Mouse (Mus musculus) intestine, postnatal 0 days (tissue): Measurements from ENCODE around the gene Syngr1. TPM values are rescaled to one million over a fixed set of nuclear protein-coding genes. Genes with fewer than 3 reads are reported as not detected.

Source experiments
- ATAC-seq: fragments of 200-750 bp; cut with Nextera tagmentation; 2 replicates; pipeline ENCODE4 v1.8.0; 2017; ENCODE audit warnings: mild to moderate bottlenecking, moderate TSS enrichment, moderate library complexity
- H3K27ac ChIP-seq: fragments of 300-500 bp; sonication (generic); 2 replicates; pipeline ENCODE4 v1.5.1; 2014; ENCODE audit warnings: mild to moderate bottlenecking, low read depth, low read length, moderate library complexity
- H3K27me3 ChIP-seq: fragments of 300-500 bp; sonication (generic); replicated peaks from 2 replicates; pipeline ENCODE4 v1.6.1; 2014; ENCODE audit warnings: low read length, mixed read lengths; ENCODE audit not compliant: control insufficient read depth, insufficient read depth
- H3K36me3 ChIP-seq: fragments of 300-500 bp; sonication (generic); 2 replicates; pipeline ENCODE4 v1.6.1; 2014; ENCODE audit warnings: mild to moderate bottlenecking, moderate library complexity; ENCODE audit not compliant: control insufficient read depth, insufficient read depth
- H3K4me1 ChIP-seq: fragments of 300-500 bp; sonication (generic); replicated peaks from 2 replicates; pipeline ENCODE4 v1.6.1; 2014; ENCODE audit warnings: antibody characterized with exemption, low read length, mixed read lengths; ENCODE audit not compliant: control insufficient read depth, insufficient read depth
- H3K4me2 ChIP-seq: fragments of 300-500 bp; sonication (generic); replicated peaks from 2 replicates; pipeline ENCODE4 v1.6.1; 2014; ENCODE audit warnings: low read depth, mild to moderate bottlenecking, moderate library complexity
- H3K4me3 ChIP-seq: fragments of 300-500 bp; sonication (generic); 2 replicates; pipeline ENCODE4 v1.5.1; 2014; ENCODE audit warnings: low read depth, low read length
- H3K9ac ChIP-seq: fragments of 300-500 bp; sonication (generic); 2 replicates; pipeline ENCODE4 v1.6.1; 2014; ENCODE audit warnings: mild to moderate bottlenecking, low read depth, low read length
- H3K9me3 ChIP-seq: fragments of 300-500 bp; sonication (generic); 2 replicates; pipeline ENCODE4 v1.6.1; 2016; ENCODE audit warnings: mixed run types; ENCODE audit not compliant: control insufficient read depth
- CTCF ChIP-seq: sonication (generic); IDR thresholded peaks from 2 replicates; pipeline ENCODE4 v1.5.1; 2016; ENCODE audit warnings: low read depth, mild to moderate bottlenecking, control low read depth, antibody characterized with exemption, moderate library complexity
- WGBS: fragments of 180-500 bp; shearing (Covaris S2); extraction: QIAGEN DNeasy Blood & Tissue Kit; methylation state at CpG from one replicate; pipeline ENCODE4 v1.1.7; 2014; 5-methylcytosine and 5-hydroxymethylcytosine counted together
- polyA plus RNA-seq: library from polyadenylated mRNA; unstranded; fragments of >200 nt; fragmentation: Nextera tagmentation; extraction: Ambion mirVana; gene quantifications from 2 replicates; pipeline ENCODE4 v1.2.1, GENCODE M21; 2015

The Syngr1 gene
- polyA plus RNA-seq, 1 experiment from 2014 or later = 6.8 TPM

DNA sequence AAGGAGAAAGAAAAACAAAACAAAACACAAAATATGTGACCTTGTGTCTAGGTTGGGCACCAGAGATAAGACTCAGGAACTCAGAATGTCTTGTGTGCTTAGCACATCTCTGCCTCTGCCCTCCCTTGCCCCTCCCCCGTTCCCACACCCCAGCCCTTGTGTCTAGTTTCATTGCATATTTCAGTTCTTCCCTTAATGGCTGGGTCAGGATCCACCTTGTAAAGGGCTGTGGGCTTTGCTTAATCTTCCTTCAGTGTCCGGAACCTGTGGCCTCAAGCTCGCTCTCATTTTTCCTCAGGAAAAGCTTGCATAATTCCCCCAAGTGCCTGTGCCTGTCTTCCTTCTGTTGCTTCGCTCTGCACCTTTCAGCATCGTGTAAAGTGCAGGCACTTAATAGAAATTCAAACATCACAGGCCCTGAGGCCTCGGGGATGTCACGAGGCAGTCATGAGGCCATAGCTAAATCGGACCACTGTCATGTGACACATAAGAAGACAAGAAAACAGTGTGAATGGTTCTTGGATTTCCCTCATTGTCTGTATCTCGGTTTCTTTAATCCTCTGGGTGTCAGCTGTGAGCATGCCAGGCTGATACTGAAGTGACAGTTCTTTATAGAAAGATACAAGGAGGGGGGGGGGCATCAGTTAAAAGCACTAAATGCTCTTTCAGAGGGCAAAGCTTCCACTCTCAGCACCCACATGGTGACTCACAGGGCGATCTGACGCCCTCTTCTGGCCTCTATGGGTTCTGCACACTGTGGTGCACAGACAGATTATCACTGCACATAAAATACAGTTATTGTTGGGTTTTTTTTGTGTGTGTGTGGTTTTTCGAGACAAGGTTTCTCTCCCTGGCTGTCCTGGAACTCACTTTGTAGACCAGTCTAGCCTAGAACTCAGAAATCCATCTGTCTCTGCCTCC, 14.6 kb downstream of the Syngr1 start:
- Histone ChIP-seq H3K4me2 (no peak overlapping the region), H3K9ac (no peak overlapping the region), H3K36me3 (no peaks in the 10 kb centered on the region), H3K9me3 (no peaks in the 10 kb centered on the region), H3K27ac (no peak overlapping the region), H3K4me3 (no peak overlapping the region), H3K4me1 (no peaks in the 10 kb centered on the region), H3K27me3 (no peaks in the 10 kb centered on the region)
- peak; percentile 49 for TF ChIP-seq CTCF
- ATAC-seq = 0 out of 2 replicates have a peak, but pooled peaks have one; percentile 25
- 54% methylated on average over 12 of the region's 12 CpGs for WGBS

DNA sequence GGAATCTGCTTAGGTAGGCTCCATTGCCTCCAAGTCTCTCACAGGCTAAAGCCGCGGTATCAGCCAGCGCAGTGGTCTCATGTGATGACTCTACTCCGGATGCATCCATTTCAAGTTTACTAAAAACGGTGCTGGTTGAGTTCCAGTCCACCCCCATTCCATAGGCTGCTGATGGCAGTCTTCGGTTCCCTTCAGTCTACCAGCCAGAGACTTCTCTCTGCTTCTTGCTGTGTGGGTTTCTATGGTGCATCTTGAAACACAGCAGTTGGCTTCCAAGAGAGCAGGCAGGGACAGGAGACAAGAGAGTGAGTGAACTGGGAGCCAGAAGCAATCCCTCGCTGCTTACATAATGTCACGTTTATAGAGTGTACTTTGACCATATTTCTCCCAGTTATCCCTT, 16.0 kb downstream of the Syngr1 start:
- Histone ChIP-seq H3K27ac (no peak overlapping the region), H3K27me3 (no peaks in the 10 kb centered on the region), H3K4me3 (no peak overlapping the region), H3K4me2 (no peak overlapping the region), H3K9ac (no peak overlapping the region), H3K4me1 (no peaks in the 10 kb centered on the region), H3K36me3 (no peaks in the 10 kb centered on the region), H3K9me3 (no peaks in the 10 kb centered on the region)
- ATAC-seq = no peak
- no peak for TF ChIP-seq CTCF
- WGBS = 91% methylated on average over 8 of the region's 8 CpGs

DNA sequence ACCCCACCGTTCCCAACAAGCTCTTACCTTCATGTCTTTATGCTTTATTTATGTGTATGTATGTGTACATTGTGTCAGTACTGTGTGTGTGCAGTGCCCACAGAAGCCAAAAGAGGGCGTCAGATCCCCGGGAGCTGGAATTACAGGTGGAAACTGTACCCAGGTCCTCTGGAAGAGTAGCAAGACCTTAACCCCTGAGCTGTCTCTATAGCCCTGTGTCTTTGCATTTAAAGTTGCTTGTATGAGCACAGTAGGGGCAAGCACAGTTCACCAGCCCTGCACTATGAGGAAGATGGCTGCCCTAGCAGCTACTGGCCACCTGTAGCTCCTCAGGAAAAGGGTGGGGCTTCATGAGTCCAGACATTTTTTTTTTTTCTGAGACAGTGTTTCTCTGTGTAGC, 16.4 kb downstream of the Syngr1 start:
- Histone ChIP-seq H3K4me3 (no peak overlapping the region), H3K4me2 (no peak overlapping the region), H3K36me3 (no peaks in the 10 kb centered on the region), H3K27ac (no peak overlapping the region), H3K9ac (no peak overlapping the region), H3K4me1 (no peaks in the 10 kb centered on the region), H3K9me3 (no peaks in the 10 kb centered on the region; the same call in 1 of the 2 replicates), H3K27me3 (no peaks in the 10 kb centered on the region)
- TF ChIP-seq CTCF = 0 out of 2 replicates have a peak, but pooled peaks have one; percentile 5
- WGBS = 86% methylated on average over 3 of the region's 3 CpGs
- no peak for ATAC-seq

DNA sequence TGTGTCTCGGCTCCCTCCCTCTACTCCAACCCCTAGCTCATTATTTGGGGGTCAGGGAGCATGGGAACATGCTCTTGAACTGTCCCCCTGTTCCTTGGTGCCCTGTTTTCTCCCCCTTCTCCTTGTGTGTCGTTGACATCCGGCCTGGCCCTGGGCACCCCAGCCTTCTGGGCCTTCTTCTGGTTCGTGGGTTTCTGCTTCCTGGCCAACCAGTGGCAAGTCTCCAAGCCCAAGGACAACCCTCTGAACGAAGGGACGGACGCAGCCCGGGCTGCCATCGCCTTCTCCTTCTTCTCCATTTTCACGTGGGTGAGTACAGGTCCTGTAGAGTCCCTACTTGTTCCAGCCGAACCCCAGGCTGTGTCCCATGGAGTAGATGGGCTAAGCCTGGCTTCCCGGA, 20.3 kb downstream of the Syngr1 start:
- 89% methylated on average over 12 of the region's 12 CpGs for WGBS

DNA sequence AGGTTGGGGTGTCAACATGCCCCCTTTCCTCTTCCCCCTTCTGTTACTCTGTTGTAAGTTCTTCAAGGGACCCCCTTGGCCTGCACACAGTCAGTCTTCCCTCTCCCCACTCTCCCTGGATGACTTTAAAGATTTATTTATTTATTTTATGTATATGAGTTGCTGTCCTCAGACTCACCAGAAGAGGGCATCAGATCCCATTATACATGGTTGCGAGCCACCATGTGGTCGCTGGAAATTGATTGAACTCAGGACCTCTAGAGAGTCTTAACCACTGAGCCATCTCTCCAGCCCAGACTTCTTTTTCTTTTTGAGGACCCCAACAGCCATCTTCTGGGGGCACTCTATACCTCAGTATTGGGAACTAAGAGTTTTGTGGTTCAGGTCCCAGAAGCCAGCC, 21.4 kb downstream of the Syngr1 start:
- no peaks in the 10 kb centered on the region for H3K27me3 ChIP-seq
- H3K36me3 ChIP-seq = no peaks in the 10 kb centered on the region
- peak; percentile 51 for TF ChIP-seq CTCF
- no peak overlapping the region for H3K9ac ChIP-seq
- no peak for ATAC-seq
- H3K9me3 ChIP-seq = no peaks in the 10 kb centered on the region; the same call in 1 of the 2 replicates
- H3K4me1 ChIP-seq = no peaks in the 10 kb centered on the region
- H3K27ac ChIP-seq = no peak overlapping the region
- no peak overlapping the region for H3K4me3 ChIP-seq
- WGBS = 70% methylated on average over 2 of the region's 2 CpGs
- H3K4me2 ChIP-seq = no peak overlapping the region

More for the DNA sequence above, 20.3 kb downstream of the Syngr1 start:
- ATAC-seq = no peak
- no peaks in the 10 kb centered on the region for H3K4me1 ChIP-seq
- no peaks in the 10 kb centered on the region for H3K36me3 ChIP-seq
- no peaks in the 10 kb centered on the region; the same call in 1 of the 2 replicates for H3K9me3 ChIP-seq
- no peak overlapping the region for H3K4me3 ChIP-seq
- H3K9ac ChIP-seq = no peak overlapping the region
- H3K27me3 ChIP-seq = no peaks in the 10 kb centered on the region
- no peak for TF ChIP-seq CTCF
- no peak overlapping the region for H3K27ac ChIP-seq
- no peak overlapping the region for H3K4me2 ChIP-seq

DNA sequence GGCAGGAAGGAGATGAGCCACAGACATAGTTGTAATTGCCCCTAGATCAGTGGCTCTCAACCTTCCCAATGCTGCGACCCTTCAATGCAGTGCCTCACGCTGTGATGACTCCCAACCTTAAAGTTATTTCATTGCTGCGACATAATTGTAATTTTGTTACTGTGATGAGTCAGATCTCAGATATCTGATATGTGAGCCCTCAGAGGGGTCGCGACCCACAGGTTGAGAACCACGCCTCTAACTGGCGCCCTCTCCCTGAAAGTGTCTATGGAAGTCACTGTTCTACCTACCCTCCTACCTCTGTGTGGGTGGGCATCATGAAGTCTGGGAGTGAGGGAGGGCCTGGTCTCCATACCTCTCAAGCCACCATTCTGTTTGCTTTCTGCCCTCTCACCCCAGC, 23.3 kb downstream of the Syngr1 start:
- no peak for TF ChIP-seq CTCF
- no peak for ATAC-seq
- no peaks in the 10 kb centered on the region for H3K36me3 ChIP-seq
- H3K27ac ChIP-seq = no peak overlapping the region
- 82% methylated on average over 7 of the region's 7 CpGs for WGBS
- H3K9ac ChIP-seq = no peak overlapping the region
- no peaks in the 10 kb centered on the region for H3K4me1 ChIP-seq
- no peaks in the 10 kb centered on the region for H3K27me3 ChIP-seq
- H3K4me3 ChIP-seq = no peak overlapping the region
- no peaks in the 10 kb centered on the region; the same call in 1 of the 2 replicates for H3K9me3 ChIP-seq
- H3K4me2 ChIP-seq = no peak overlapping the region
